Mouse (Mus musculus): ENCODE measurements at regions not wholly inside any gene's neighbourhood (a gene's known extent, or its start where the extent isn't known, plus 50 kb on each side); places are given as distances from the start of the nearest gene placed in this dataset.

- Histone ChIP-seq H3K36me3 (ENCODE audit: control insufficient read depth, insufficient read depth, low read length) (no peaks in the 10 kb centered on the region), H3K9ac (ENCODE audit: low read depth, low read length) (no peak overlapping the region), H3K4me3 (ENCODE audit: low read depth, low read length) (no peak overlapping the region), H3K27ac (ENCODE audit: low read depth, low read length) (no peak overlapping the region), H3K9me3 (ENCODE audit: control insufficient read depth, low read length) (no peaks in the 10 kb centered on the region), H3K27me3 (ENCODE audit: control insufficient read depth, insufficient read depth, low read length) (no peaks in the 10 kb centered on the region), H3K4me2 (replicated peaks; ENCODE audit: low read depth, low read length) (no peak overlapping the region), H3K4me1 (replicated peaks; ENCODE audit: control insufficient read depth, insufficient read depth, low read length) (no peaks in the 10 kb centered on the region)
- no peak for DNase-seq (ENCODE audit: low spot score)
- WGBS, result 79% methylated on average over 8 of the region's 8 CpGs
- no peak for ATAC-seq (ENCODE audit: low FRiP score)
These were observed 123.2 kb downstream of the Ifng start for GRCm38 (mm10) chr10:118564041-118564440.

- H3K27ac ChIP-seq (ENCODE audit: low read depth, low read length), result no peak overlapping the region
- no peaks in the 10 kb centered on the region for H3K4me1 ChIP-seq (replicated peaks; ENCODE audit: control insufficient read depth, insufficient read depth, low read length)
- DNase-seq (ENCODE audit: low spot score) (no peak), ATAC-seq (ENCODE audit: low FRiP score) (no peak)
- no peaks in the 10 kb centered on the region for H3K27me3 ChIP-seq (ENCODE audit: control insufficient read depth, insufficient read depth, low read length)
- no peaks in the 10 kb centered on the region for H3K9me3 ChIP-seq (ENCODE audit: control insufficient read depth, low read length)
- H3K9ac ChIP-seq (ENCODE audit: low read depth, low read length), result no peak overlapping the region
- H3K4me2 ChIP-seq (replicated peaks; ENCODE audit: low read depth, low read length), result no peak overlapping the region
- H3K4me3 ChIP-seq (ENCODE audit: low read depth, low read length), result no peak overlapping the region
- no peaks in the 10 kb centered on the region for H3K36me3 ChIP-seq (ENCODE audit: control insufficient read depth, insufficient read depth, low read length)
- WGBS, result 85% methylated on average over 16 of the region's 16 CpGs
These were observed 123.9 kb downstream of the Ifng start for GRCm38 (mm10) chr10:118564528-118565268.

GRCm38 (mm10) chr10:118568617-118569016 is 127.8 kb downstream of the Ifng start:
- ATAC-seq (ENCODE audit: low FRiP score), result no peak
- WGBS, result 85% methylated on average over 10 of the region's 10 CpGs
- H3K27ac ChIP-seq (ENCODE audit: low read depth, low read length), result no peak overlapping the region

GRCm38 (mm10) chr10:118569424-118569823 is 128.6 kb downstream of the Ifng start:
- Histone ChIP-seq H3K9me3 (ENCODE audit: control insufficient read depth, low read length) (no peaks in the 10 kb centered on the region), H3K36me3 (ENCODE audit: control insufficient read depth, insufficient read depth, low read length) (no peaks in the 10 kb centered on the region), H3K4me2 (replicated peaks; ENCODE audit: low read depth, low read length) (no peak overlapping the region), H3K27ac (ENCODE audit: low read depth, low read length) (no peak overlapping the region), H3K9ac (ENCODE audit: low read depth, low read length) (no peak overlapping the region), H3K27me3 (ENCODE audit: control insufficient read depth, insufficient read depth, low read length) (no peaks in the 10 kb centered on the region), H3K4me3 (ENCODE audit: low read depth, low read length) (no peak overlapping the region), H3K4me1 (replicated peaks; ENCODE audit: control insufficient read depth, insufficient read depth, low read length) (no peaks in the 10 kb centered on the region)
- DNase-seq (ENCODE audit: low spot score), result no peak
- WGBS, result 57% methylated on average over 8 of the region's 8 CpGs
- ATAC-seq (ENCODE audit: low FRiP score), result no peak

More at GRCm38 (mm10) chr10:118568617-118569016, 127.8 kb downstream of the Ifng start:
- no peak overlapping the region for H3K9ac ChIP-seq (ENCODE audit: low read depth, low read length)
- H3K36me3 ChIP-seq (ENCODE audit: control insufficient read depth, insufficient read depth, low read length), result no peaks in the 10 kb centered on the region
- no peaks in the 10 kb centered on the region for H3K9me3 ChIP-seq (ENCODE audit: control insufficient read depth, low read length)
- H3K4me1 ChIP-seq (replicated peaks; ENCODE audit: control insufficient read depth, insufficient read depth, low read length), result no peaks in the 10 kb centered on the region
- H3K4me3 ChIP-seq (ENCODE audit: low read depth, low read length), result no peak overlapping the region
- no peak for DNase-seq (ENCODE audit: low spot score)
- H3K27me3 ChIP-seq (ENCODE audit: control insufficient read depth, insufficient read depth, low read length), result no peaks in the 10 kb centered on the region
- H3K4me2 ChIP-seq (replicated peaks; ENCODE audit: low read depth, low read length), result no peak overlapping the region

GRCm38 (mm10) chr10:118573247-118573646 is 132.4 kb downstream of the Ifng start:
- no peaks in the 10 kb centered on the region for H3K36me3 ChIP-seq (ENCODE audit: control insufficient read depth, insufficient read depth, low read length)
- ATAC-seq (ENCODE audit: low FRiP score), result no peak
- no peak overlapping the region for H3K4me3 ChIP-seq (ENCODE audit: low read depth, low read length)
- H3K9me3 ChIP-seq (ENCODE audit: control insufficient read depth, low read length), result no peaks in the 10 kb centered on the region
- H3K4me2 ChIP-seq (replicated peaks; ENCODE audit: low read depth, low read length), result no peak overlapping the region
- H3K27me3 ChIP-seq (ENCODE audit: control insufficient read depth, insufficient read depth, low read length), result no peaks in the 10 kb centered on the region
- 86% methylated on average over 3 of the region's 3 CpGs for WGBS
- DNase-seq (ENCODE audit: low spot score), result no peak
- no peak overlapping the region for H3K9ac ChIP-seq (ENCODE audit: low read depth, low read length)
- no peaks in the 10 kb centered on the region for H3K4me1 ChIP-seq (replicated peaks; ENCODE audit: control insufficient read depth, insufficient read depth, low read length)
- no peak overlapping the region for H3K27ac ChIP-seq (ENCODE audit: low read depth, low read length)

GRCm38 (mm10) chr10:118575570-118575969 is 134.7 kb downstream of the Ifng start:
- no peaks in the 10 kb centered on the region for H3K36me3 ChIP-seq (ENCODE audit: control insufficient read depth, insufficient read depth, low read length)
- H3K4me2 ChIP-seq (replicated peaks; ENCODE audit: low read depth, low read length), result no peak overlapping the region
- no peak overlapping the region for H3K4me3 ChIP-seq (ENCODE audit: low read depth, low read length)
- ATAC-seq (ENCODE audit: low FRiP score), result no peak
- H3K27me3 ChIP-seq (ENCODE audit: control insufficient read depth, insufficient read depth, low read length), result no peaks in the 10 kb centered on the region
- H3K9ac ChIP-seq (ENCODE audit: low read depth, low read length), result no peak overlapping the region
- no peaks in the 10 kb centered on the region for H3K9me3 ChIP-seq (ENCODE audit: control insufficient read depth, low read length)
- DNase-seq (ENCODE audit: low spot score), result no peak
- WGBS, result 93% methylated on average over 7 of the region's 7 CpGs
- no peak overlapping the region for H3K27ac ChIP-seq (ENCODE audit: low read depth, low read length)
- no peaks in the 10 kb centered on the region for H3K4me1 ChIP-seq (replicated peaks; ENCODE audit: control insufficient read depth, insufficient read depth, low read length)

- no peak overlapping the region for H3K27ac ChIP-seq (ENCODE audit: low read depth, low read length)
- no peak overlapping the region for H3K4me3 ChIP-seq (ENCODE audit: low read depth, low read length)
- H3K4me1 ChIP-seq (replicated peaks; ENCODE audit: control insufficient read depth, insufficient read depth, low read length), result no peaks in the 10 kb centered on the region
- DNase-seq (ENCODE audit: low spot score), result no peak
- no peaks in the 10 kb centered on the region for H3K27me3 ChIP-seq (ENCODE audit: control insufficient read depth, insufficient read depth, low read length)
- H3K9ac ChIP-seq (ENCODE audit: low read depth, low read length), result no peak overlapping the region
- ATAC-seq (ENCODE audit: low FRiP score), result no peak
- H3K36me3 ChIP-seq (ENCODE audit: control insufficient read depth, insufficient read depth, low read length), result no peaks in the 10 kb centered on the region
- no peaks in the 10 kb centered on the region for H3K9me3 ChIP-seq (ENCODE audit: control insufficient read depth, low read length)
- 74% methylated on average over 2 of the region's 2 CpGs for WGBS
- H3K4me2 ChIP-seq (replicated peaks; ENCODE audit: low read depth, low read length), result no peak overlapping the region
These were observed 140.5 kb downstream of the Ifng start for GRCm38 (mm10) chr10:118581376-118581775.

GRCm38 (mm10) chr10:118585821-118586220 is 145.0 kb downstream of the Ifng start:
- no peak for DNase-seq (ENCODE audit: low spot score)
- Histone ChIP-seq H3K27ac (ENCODE audit: low read depth, low read length) (no peak overlapping the region), H3K36me3 (ENCODE audit: control insufficient read depth, insufficient read depth, low read length) (no peaks in the 10 kb centered on the region), H3K27me3 (ENCODE audit: control insufficient read depth, insufficient read depth, low read length) (no peaks in the 10 kb centered on the region), H3K9me3 (ENCODE audit: control insufficient read depth, low read length) (no peaks in the 10 kb centered on the region), H3K4me1 (replicated peaks; ENCODE audit: control insufficient read depth, insufficient read depth, low read length) (no peaks in the 10 kb centered on the region), H3K9ac (ENCODE audit: low read depth, low read length) (no peak overlapping the region), H3K4me2 (replicated peaks; ENCODE audit: low read depth, low read length) (no peak overlapping the region), H3K4me3 (ENCODE audit: low read depth, low read length) (no peak overlapping the region)
- no peak for ATAC-seq (ENCODE audit: low FRiP score)
- WGBS, result 91% methylated on average over 4 of the region's 4 CpGs

- Histone ChIP-seq H3K4me1 (replicated peaks; ENCODE audit: control insufficient read depth, insufficient read depth, low read length) (no peaks in the 10 kb centered on the region), H3K27ac (ENCODE audit: low read depth, low read length) (no peak overlapping the region), H3K27me3 (ENCODE audit: control insufficient read depth, insufficient read depth, low read length) (no peaks in the 10 kb centered on the region), H3K4me3 (ENCODE audit: low read depth, low read length) (no peak overlapping the region), H3K4me2 (replicated peaks; ENCODE audit: low read depth, low read length) (no peak overlapping the region), H3K9me3 (ENCODE audit: control insufficient read depth, low read length) (no peaks in the 10 kb centered on the region), H3K36me3 (ENCODE audit: control insufficient read depth, insufficient read depth, low read length) (no peaks in the 10 kb centered on the region), H3K9ac (ENCODE audit: low read depth, low read length) (no peak overlapping the region)
- WGBS, result 73% methylated on average over 8 of the region's 8 CpGs
- DNase-seq (ENCODE audit: low spot score), result no peak
- ATAC-seq (ENCODE audit: low FRiP score), result no peak
These were observed 147.4 kb downstream of the Ifng start for GRCm38 (mm10) chr10:118588198-118588597.
